Mouse (Mus musculus) small intestine, adult 2 months (tissue): ENCODE data around the gene Pstk. TPM values are rescaled to one million over a fixed set of nuclear protein-coding genes. Genes with fewer than 3 reads are reported as not detected.
"Not testable (repeated sequence)": the region's sequence is repeated elsewhere in the genome, so short reads cannot be mapped to it uniquely, and the experiment has no call there.

Experiments used
- H3K27ac ChIP-seq: fragments of 200-500 bp; 2 replicates; pipeline ENCODE4 v1.5.1; 2012; ENCODE audit warnings: low read depth, low read length, control low read depth, inconsistent platforms; ENCODE audit not compliant: insufficient read depth
- H3K27me3 ChIP-seq: fragments of 200-500 bp; 2 replicates; pipeline ENCODE4 v1.6.1; 2012; ENCODE audit warnings: mild to moderate bottlenecking, moderate library complexity, low read length, inconsistent platforms; ENCODE audit not compliant: control insufficient read depth, insufficient read depth
- H3K36me3 ChIP-seq: fragments of 200-500 bp; 2 replicates; pipeline ENCODE4 v1.6.1; 2012; ENCODE audit warnings: mild to moderate bottlenecking, low read length, control low read depth, inconsistent platforms; ENCODE audit not compliant: control insufficient read depth, insufficient read depth
- H3K4me1 ChIP-seq: fragments of 200-500 bp; 2 replicates; pipeline ENCODE4 v1.6.1; 2012; ENCODE audit warnings: low read length, inconsistent platforms, mixed read lengths; ENCODE audit not compliant: control insufficient read depth, insufficient read depth, insufficient read length
- H3K4me3 ChIP-seq: fragments of 200-500 bp; 2 replicates; pipeline ENCODE4 v1.5.1; 2012; ENCODE audit warnings: low read depth, mild to moderate bottlenecking, control low read depth, inconsistent platforms, low read length, moderate library complexity
- CTCF ChIP-seq: fragments of 200-500 bp; IDR thresholded peaks from 2 replicates; pipeline ENCODE4 v1.5.1; 2012; ENCODE audit warnings: low read depth, mild to moderate bottlenecking, control low read depth, inconsistent platforms, low read length, moderate library complexity, mixed read lengths; ENCODE audit not compliant: insufficient replicate concordance, insufficient read length; ENCODE audit errors: extremely low read depth
- POLR2A ChIP-seq: fragments of 200-500 bp; IDR thresholded peaks from 2 replicates; pipeline ENCODE4 v1.6.1; 2012; ENCODE audit warnings: low read depth, mild to moderate bottlenecking, control low read depth, inconsistent platforms, low read length, moderate library complexity
- WGBS: fragments of 180-500 bp; shearing (Covaris S2); methylation state at CpG from one replicate; pipeline ENCODE4 v1.1.7; 2018; 5-methylcytosine and 5-hydroxymethylcytosine counted together
- polyA plus RNA-seq: library from polyadenylated mRNA; depleted of rRNA; stranded (reverse); fragments of >200 nt; gene quantifications from 2 replicates; pipeline ENCODE4 v1.2.3, GENCODE M21; 2012; rRNA removed

Pstk gene
- polyA plus RNA-seq, 1 experiment, result 37.5 TPM

- Histone ChIP-seq H3K4me3 (no peak overlapping the region), H3K4me1 (peaks cover 3% of the 10 kb centered on the region; the same call in 1 of the 2 replicates), H3K27ac (no peak overlapping the region), H3K27me3 (no peaks in the 10 kb centered on the region), H3K36me3 (no peaks in the 10 kb centered on the region)
- 13% methylated on average over 2 of the region's 2 CpGs for WGBS
- TF ChIP-seq CTCF (no peak), POLR2A (no peak)
Measured at GRCm38 (mm10) chr7:131411941-131412270, 41.0 kb downstream of the Pstk start.

GRCm38 (mm10) chr7:131416742-131417141 is 45.8 kb downstream of the Pstk start:
- H3K36me3 ChIP-seq, H3K27ac ChIP-seq, H3K4me3 ChIP-seq, H3K4me1 ChIP-seq, H3K27me3 ChIP-seq: not testable (repeated sequence)

- H3K27me3 ChIP-seq, result no peaks in the 10 kb centered on the region
- no peak overlapping the region for H3K4me3 ChIP-seq
- H3K27ac ChIP-seq, result no peak overlapping the region
- TF ChIP-seq CTCF (no peak), POLR2A (no peak)
- no peaks in the 10 kb centered on the region for H3K36me3 ChIP-seq
- no peaks in the 10 kb centered on the region for H3K4me1 ChIP-seq
Measured at GRCm38 (mm10) chr7:131417605-131418004, 46.7 kb downstream of the Pstk start.

GRCm38 (mm10) chr7:131424912-131425311 is 54.0 kb downstream of the Pstk start:
- TF ChIP-seq CTCF (no peak), POLR2A (no peak)
- 0 out of 2 replicates have a peak, but pooled peaks cover 3% of the 10 kb centered on the region for H3K36me3 ChIP-seq
- no peak overlapping the region for H3K27ac ChIP-seq
- no peaks in the 10 kb centered on the region for H3K27me3 ChIP-seq
- no peak overlapping the region for H3K4me3 ChIP-seq
- 60% methylated on average over 2 of the region's 2 CpGs for WGBS
- no peaks in the 10 kb centered on the region for H3K4me1 ChIP-seq

DNA sequence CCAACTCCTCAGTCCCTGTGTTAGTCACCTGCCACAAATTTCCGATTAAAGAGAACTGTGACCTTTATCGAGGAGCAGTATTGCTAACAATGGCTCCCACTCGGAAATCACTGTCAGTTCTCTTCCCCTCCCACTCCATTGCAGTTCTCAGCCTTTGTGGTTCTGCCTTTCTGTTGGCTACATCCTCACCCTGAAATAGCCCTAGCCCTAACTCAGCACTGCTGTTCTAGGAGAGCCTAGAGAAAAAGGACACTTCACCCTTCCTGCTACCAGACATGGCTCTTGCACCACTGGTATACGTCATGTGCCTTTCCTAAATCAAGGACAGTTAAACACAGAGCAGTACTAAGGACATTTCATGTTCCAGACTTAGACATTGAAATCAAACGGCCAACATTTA is 56.4 kb downstream of the Pstk start:
- no peaks in the 10 kb centered on the region for H3K27me3 ChIP-seq
- 88% methylated on average over 5 of the region's 5 CpGs for WGBS
- no peak overlapping the region for H3K27ac ChIP-seq
- no peaks in the 10 kb centered on the region for H3K4me1 ChIP-seq
- H3K36me3 ChIP-seq, result 0 out of 2 replicates have a peak, but pooled peaks cover 3% of the 10 kb centered on the region
- H3K4me3 ChIP-seq, result no peak overlapping the region
- TF ChIP-seq CTCF, result no peak
- no peak for TF ChIP-seq POLR2A

- TF ChIP-seq CTCF (no peak; the same call in 1 of the 2 replicates), POLR2A (no peak)
Measured at GRCm38 (mm10) chr7:131432244-131432643, 61.3 kb downstream of the Pstk start.

DNA sequence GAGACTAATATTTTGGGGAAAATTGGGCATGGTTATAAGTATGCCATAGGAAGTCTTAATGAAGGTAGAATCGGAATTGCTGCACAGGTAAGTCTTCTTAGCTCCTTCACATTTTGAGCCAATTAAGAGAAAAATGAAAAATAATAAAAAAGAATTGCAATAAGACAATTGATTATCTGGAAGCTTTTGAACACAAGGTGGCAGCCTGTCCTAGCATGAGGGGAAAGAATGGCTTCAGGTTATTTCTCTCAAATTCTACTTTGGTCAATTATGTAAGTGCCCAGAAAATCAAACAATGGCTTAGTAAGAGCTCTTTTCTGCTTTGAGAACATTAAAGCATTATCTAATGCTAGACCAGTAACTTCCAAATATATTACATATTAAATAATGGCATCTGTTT is 63.3 kb downstream of the Pstk start:
- no peak overlapping the region for H3K27ac ChIP-seq
- no peak overlapping the region for H3K4me3 ChIP-seq
- 94% methylated on average over 1 of the region's 1 CpGs for WGBS
- H3K27me3 ChIP-seq, result no peaks in the 10 kb centered on the region
- TF ChIP-seq CTCF (no peak), POLR2A (no peak)
- no peaks in the 10 kb centered on the region for H3K36me3 ChIP-seq
- H3K4me1 ChIP-seq, result no peaks in the 10 kb centered on the region

More at GRCm38 (mm10) chr7:131432244-131432643, 61.3 kb downstream of the Pstk start:
- no peaks in the 10 kb centered on the region for H3K27me3 ChIP-seq
- WGBS, result 19% methylated on average over 1 of the region's 1 CpGs
- no peak overlapping the region for H3K4me3 ChIP-seq
- H3K4me1 ChIP-seq, result no peaks in the 10 kb centered on the region
- no peaks in the 10 kb centered on the region for H3K36me3 ChIP-seq
- no peak overlapping the region for H3K27ac ChIP-seq

- no peaks in the 10 kb centered on the region for H3K27me3 ChIP-seq
- TF ChIP-seq CTCF, result no peak
- TF ChIP-seq POLR2A, result no peak
- no peaks in the 10 kb centered on the region for H3K4me1 ChIP-seq
- H3K36me3 ChIP-seq, result peaks cover 1% of the 10 kb centered on the region; the same call in 1 of the 2 replicates
- no peak overlapping the region for H3K27ac ChIP-seq
- no peak overlapping the region for H3K4me3 ChIP-seq
- 35% methylated on average over 3 of the region's 3 CpGs for whole genome bisulfite sequencing
Measured at GRCm38 (mm10) chr7:131437051-131437450, 66.1 kb downstream of the Pstk start.

Other genes starting within 250 kb of the Pstk start
- not detected in 2 replicates for gene 4933402N03Rik, start 224.8 kb upstream of the Pstk start, polyA plus RNA-seq
- 2.0 TPM in 1 of 2 replicates, not detected in the other for gene 5430419D17Rik, start 196.7 kb upstream of the Pstk start, polyA plus RNA-seq
- 0.09 and 56.5 TPM in 2 replicates for gene Cuzd1, start 48.8 kb upstream of the Pstk start, polyA plus RNA-seq
- not detected in 2 replicates for gene Fam24b, start 41.6 kb upstream of the Pstk start, polyA plus RNA-seq
- gene Fam24a, start 37.3 kb upstream of the Pstk start, polyA plus RNA-seq, result not detected in 2 replicates
- 1.3 and 2.1 TPM in 2 replicates for gene 2310057M21Rik, start 8.4 kb upstream of the Pstk start, polyA plus RNA-seq
- gene Ikzf5, start 39.4 kb downstream of the Pstk start, polyA plus RNA-seq, result 2.9 and 6.4 TPM in 2 replicates
- gene Acadsb, start 39.5 kb downstream of the Pstk start, polyA plus RNA-seq, result 0.96 and 1.1 TPM in 2 replicates
- 2.4 and 4.6 TPM in 2 replicates for gene Hmx3, start 171.7 kb downstream of the Pstk start, polyA plus RNA-seq
- 0.52 and 1.2 TPM in 2 replicates for gene Hmx2, start 177.6 kb downstream of the Pstk start, polyA plus RNA-seq
- gene Bub3, start 189.1 kb downstream of the Pstk start, polyA plus RNA-seq, result 16.5 and 30.5 TPM in 2 replicates